Mouse (Mus musculus) embryonic facial prominence, embryonic 12.5 days (tissue): Measurements from ENCODE around the gene Inka2. TPM values are rescaled to one million over a fixed set of nuclear protein-coding genes. Genes with fewer than 3 reads are reported as not detected.

Source experiments
- ATAC-seq: fragments of 200-750 bp; cut with Nextera tagmentation; 2 replicates; pipeline ENCODE4 v1.8.0; 2017; ENCODE audit not compliant: insufficient number of reproducible peaks, insufficient read depth, low FRiP score, low TSS enrichment
- H3K27ac ChIP-seq: fragments of 300-500 bp; sonication (generic); 2 replicates; pipeline ENCODE4 v1.5.1; 2016; ENCODE audit warnings: mild to moderate bottlenecking
- H3K27me3 ChIP-seq: fragments of 300-500 bp; sonication (generic); 2 replicates; pipeline ENCODE4 v1.6.1; 2016; ENCODE audit warnings: mild to moderate bottlenecking, moderate library complexity
- H3K36me3 ChIP-seq: fragments of 300-500 bp; sonication (generic); 2 replicates; pipeline ENCODE4 v1.6.1; 2016; ENCODE audit warnings: mild to moderate bottlenecking
- H3K4me1 ChIP-seq: fragments of 300-500 bp; sonication (generic); 2 replicates; pipeline ENCODE4 v1.6.1; 2016
- H3K4me2 ChIP-seq: fragments of 300-500 bp; sonication (generic); replicated peaks from 2 replicates; pipeline ENCODE4 v1.6.1; 2016; ENCODE audit warnings: mild to moderate bottlenecking, moderate library complexity
- H3K4me3 ChIP-seq: fragments of 300-500 bp; sonication (generic); 2 replicates; pipeline ENCODE4 v1.5.1; 2016; ENCODE audit warnings: mild to moderate bottlenecking
- H3K9ac ChIP-seq: fragments of 300-500 bp; sonication (generic); 2 replicates; pipeline ENCODE4 v1.6.1; 2016; ENCODE audit warnings: mild to moderate bottlenecking, moderate library complexity
- H3K9me3 ChIP-seq: fragments of 300-500 bp; sonication (generic); 2 replicates; pipeline ENCODE4 v1.6.1; 2016; ENCODE audit warnings: mild to moderate bottlenecking, moderate library complexity
- WGBS: fragments of 180-500 bp; shearing (Covaris S2); methylation state at CpG from one replicate; pipeline ENCODE4 v1.1.7; 2016; 5-methylcytosine and 5-hydroxymethylcytosine counted together
- polyA plus RNA-seq: library from polyadenylated mRNA; unstranded; fragments of >200 nt; fragmentation: Nextera tagmentation; extraction: Ambion mirVana; gene quantifications from 2 replicates; pipeline ENCODE4 v1.2.1, GENCODE M21; 2016

Gene Inka2
- polyA plus RNA-seq, 1 experiment from 2014 or later: 2.5 TPM

DNA sequence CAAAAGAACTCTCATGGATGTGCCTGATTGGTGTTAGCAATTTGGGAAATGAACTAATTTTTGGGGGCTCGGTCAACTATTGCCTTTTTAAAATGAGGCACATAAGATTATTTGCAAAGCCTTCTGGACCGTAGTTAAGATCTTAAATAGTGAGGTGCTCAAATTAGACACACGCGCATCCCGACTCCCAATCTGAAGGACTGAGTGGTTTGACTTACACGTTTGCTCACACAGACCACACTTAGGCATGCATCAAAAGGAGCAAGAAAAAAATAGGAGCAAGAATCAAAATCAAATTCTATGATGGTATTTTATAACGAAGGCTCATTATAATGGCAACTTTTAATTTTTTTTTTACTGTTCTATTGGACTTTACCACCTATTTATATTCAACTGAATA, 32.7 kb downstream of the Inka2 start:
- Histone ChIP-seq H3K36me3 (peaks cover 13% of the 10 kb centered on the region), H3K27ac (no peak overlapping the region), H3K4me2 (no peak overlapping the region), H3K4me3 (no peak overlapping the region), H3K9me3 (no peaks in the 10 kb centered on the region), H3K9ac (no peak overlapping the region), H3K27me3 (no peaks in the 10 kb centered on the region), H3K4me1 (no peaks in the 10 kb centered on the region)
- no peak for ATAC-seq
- 94% methylated on average over 7 of the region's 7 CpGs for WGBS

- H3K9me3 ChIP-seq: no peaks in the 10 kb centered on the region
- no peak overlapping the region for H3K27ac ChIP-seq
- no peak overlapping the region for H3K4me3 ChIP-seq
- H3K9ac ChIP-seq: no peak overlapping the region
- no peaks in the 10 kb centered on the region for H3K4me1 ChIP-seq
- WGBS: 82% methylated on average over 3 of the region's 3 CpGs
- no peak for ATAC-seq
- no peak overlapping the region for H3K4me2 ChIP-seq
- H3K27me3 ChIP-seq: no peaks in the 10 kb centered on the region
- H3K36me3 ChIP-seq: peaks cover 13% of the 10 kb centered on the region
Observed at GRCm38 (mm10) chr3:105737666-105738065, 33.3 kb downstream of the Inka2 start.

GRCm38 (mm10) chr3:105746542-105746941, 42.1 kb downstream of the Inka2 start:
- no peaks in the 10 kb centered on the region for H3K9me3 ChIP-seq
- no peaks in the 10 kb centered on the region for H3K27me3 ChIP-seq
- H3K4me3 ChIP-seq: no peak overlapping the region
- no peak overlapping the region for H3K9ac ChIP-seq
- no peaks in the 10 kb centered on the region for H3K4me1 ChIP-seq
- WGBS: 88% methylated on average over 2 of the region's 2 CpGs
- no peak overlapping the region for H3K27ac ChIP-seq
- H3K36me3 ChIP-seq: 0 out of 2 replicates have a peak, but pooled peaks cover 5% of the 10 kb centered on the region
- no peak for ATAC-seq
- no peak overlapping the region for H3K4me2 ChIP-seq

GRCm38 (mm10) chr3:105750810-105751209, 46.4 kb downstream of the Inka2 start:
- 89% methylated on average over 2 of the region's 2 CpGs for WGBS
- H3K9me3 ChIP-seq: no peaks in the 10 kb centered on the region
- H3K4me1 ChIP-seq: peaks cover 3% of the 10 kb centered on the region
- no peak overlapping the region for H3K4me2 ChIP-seq
- ATAC-seq: no peak
- H3K9ac ChIP-seq: no peak overlapping the region
- H3K36me3 ChIP-seq: 0 out of 2 replicates have a peak, but pooled peaks cover 5% of the 10 kb centered on the region
- no peaks in the 10 kb centered on the region for H3K27me3 ChIP-seq
- H3K27ac ChIP-seq: no peak overlapping the region
- no peak overlapping the region for H3K4me3 ChIP-seq

GRCm38 (mm10) chr3:105754184-105754583, 49.8 kb downstream of the Inka2 start:
- Histone ChIP-seq H3K9me3 (no peaks in the 10 kb centered on the region), H3K9ac (no peak overlapping the region), H3K27me3 (no peaks in the 10 kb centered on the region), H3K4me3 (no peak overlapping the region), H3K36me3 (no peaks in the 10 kb centered on the region), H3K4me1 (peaks cover 3% of the 10 kb centered on the region), H3K27ac (no peak overlapping the region), H3K4me2 (no peak overlapping the region)
- no peak for ATAC-seq
- WGBS: 82% methylated on average over 3 of the region's 3 CpGs

DNA sequence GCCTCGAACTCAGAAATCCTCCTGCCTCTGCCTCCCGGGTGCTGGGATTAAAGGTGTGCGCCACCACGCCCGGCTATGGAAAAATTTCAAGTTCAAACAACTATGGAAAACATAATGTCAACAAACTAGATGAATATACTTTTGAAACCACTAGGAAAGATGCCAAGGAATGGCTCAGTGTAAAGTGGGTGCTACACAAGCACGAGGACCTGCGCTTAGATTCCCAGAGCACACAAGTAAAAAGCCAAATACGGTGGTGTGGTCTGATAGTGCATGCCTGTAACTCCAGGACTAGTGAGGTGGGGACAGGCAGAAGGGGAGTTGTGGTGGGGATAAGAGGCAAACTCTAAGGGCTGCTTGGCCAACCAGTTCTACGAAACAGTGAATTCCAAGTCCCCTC, 50.7 kb downstream of the Inka2 start:
- ATAC-seq: no peak
- H3K36me3 ChIP-seq: no peaks in the 10 kb centered on the region
- 95% methylated on average over 9 of the region's 9 CpGs for WGBS

DNA sequence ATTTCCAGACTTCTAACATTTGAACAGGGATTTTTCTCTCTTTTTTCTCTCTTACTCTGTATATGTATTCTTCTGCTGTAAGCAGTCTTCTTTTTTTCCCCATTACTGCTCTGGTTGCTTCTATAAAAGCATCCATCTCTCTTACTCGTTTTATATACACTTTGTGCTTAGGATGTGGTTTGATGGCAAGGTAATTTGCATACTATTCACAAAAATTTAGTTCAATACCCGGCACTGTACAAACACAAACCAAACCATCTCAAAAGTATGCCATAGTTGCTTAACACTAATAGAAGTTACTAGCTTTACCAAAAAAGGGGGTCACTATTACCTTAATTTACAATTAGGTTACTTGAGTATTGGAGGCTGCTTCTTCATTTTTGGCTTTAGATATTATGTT, 52.1 kb downstream of the Inka2 start:
- 87% methylated on average over 2 of the region's 2 CpGs for WGBS
- Histone ChIP-seq H3K9me3 (no peaks in the 10 kb centered on the region), H3K27ac (no peak overlapping the region), H3K4me1 (peaks cover 3% of the 10 kb centered on the region), H3K9ac (no peak overlapping the region), H3K4me3 (no peak overlapping the region), H3K27me3 (no peaks in the 10 kb centered on the region), H3K36me3 (no peaks in the 10 kb centered on the region), H3K4me2 (no peak overlapping the region)
- ATAC-seq: no peak

More for the DNA sequence above, 50.7 kb downstream of the Inka2 start:
- no peak overlapping the region for H3K4me2 ChIP-seq
- peaks cover 3% of the 10 kb centered on the region for H3K4me1 ChIP-seq
- no peaks in the 10 kb centered on the region for H3K9me3 ChIP-seq
- H3K27me3 ChIP-seq: no peaks in the 10 kb centered on the region
- H3K4me3 ChIP-seq: no peak overlapping the region
- H3K9ac ChIP-seq: no peak overlapping the region
- no peak overlapping the region for H3K27ac ChIP-seq

DNA sequence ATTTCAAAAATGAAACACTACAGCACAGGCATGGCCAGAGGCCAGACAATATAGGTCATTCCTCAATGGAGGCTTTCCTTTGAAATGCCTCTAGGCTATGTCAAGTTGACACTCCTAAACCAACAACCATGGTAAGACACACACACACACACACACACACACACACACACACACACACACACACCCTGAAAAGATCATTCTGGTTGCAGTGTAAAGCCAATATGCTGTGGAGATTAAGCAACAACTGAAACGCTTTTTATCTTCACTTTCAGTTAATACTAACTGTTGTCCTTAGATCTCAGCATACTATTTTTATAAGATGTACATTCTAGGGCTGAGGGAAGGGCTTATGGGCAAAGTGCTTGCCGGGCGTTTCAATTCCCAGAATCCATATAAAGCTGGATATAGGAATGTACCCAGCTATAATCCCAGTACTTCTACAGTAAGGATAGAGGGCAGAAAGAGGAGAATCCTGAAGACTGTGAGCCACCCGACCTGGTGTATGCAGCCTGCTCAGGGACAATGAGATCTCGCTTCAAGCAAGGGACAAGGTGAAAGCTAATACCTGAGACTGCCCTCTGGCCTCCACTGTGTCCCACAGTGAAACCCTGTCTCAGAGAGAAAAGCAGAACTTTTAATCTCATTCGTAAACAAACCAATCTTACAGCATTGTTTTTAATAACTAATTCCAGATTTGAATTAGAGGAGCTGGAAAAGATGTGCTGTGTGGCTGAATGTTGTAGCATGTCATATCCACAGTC, 53.1 kb downstream of the Inka2 start:
- Histone ChIP-seq H3K36me3 (no peaks in the 10 kb centered on the region), H3K27me3 (no peaks in the 10 kb centered on the region), H3K4me1 (peaks cover 3% of the 10 kb centered on the region; the same call in 1 of the 2 replicates), H3K4me2 (no peak overlapping the region), H3K9me3 (no peaks in the 10 kb centered on the region), H3K9ac (no peak overlapping the region), H3K4me3 (no peak overlapping the region), H3K27ac (no peak overlapping the region)
- 63% methylated on average over 6 of the region's 6 CpGs for WGBS
- ATAC-seq: no peak

DNA sequence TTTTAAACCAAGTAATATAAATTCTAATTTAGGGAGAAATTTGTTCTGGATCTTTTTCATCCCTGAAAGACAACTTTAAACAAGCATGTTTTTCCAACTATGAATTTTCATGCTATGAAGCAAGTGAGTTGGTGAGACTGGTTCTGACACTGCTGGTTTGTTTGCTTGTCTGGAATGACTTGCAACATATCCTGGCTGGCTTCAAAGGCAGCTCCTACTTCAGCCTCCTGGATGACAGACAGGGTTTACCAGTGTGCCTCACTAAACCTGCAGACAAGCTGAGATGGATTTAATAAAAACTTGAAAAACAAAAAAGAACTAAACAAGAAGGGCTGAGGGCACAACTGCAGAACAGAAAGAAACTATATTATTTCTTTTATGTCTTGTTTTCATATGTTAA, 53.7 kb downstream of the Inka2 start:
- Histone ChIP-seq H3K9ac (no peak overlapping the region), H3K4me2 (no peak overlapping the region), H3K27me3 (no peaks in the 10 kb centered on the region), H3K9me3 (no peaks in the 10 kb centered on the region), H3K27ac (no peak overlapping the region), H3K4me1 (no peaks in the 10 kb centered on the region), H3K36me3 (no peaks in the 10 kb centered on the region), H3K4me3 (no peak overlapping the region)
- no peak for ATAC-seq

- no peak overlapping the region for H3K4me2 ChIP-seq
- H3K9me3 ChIP-seq: no peaks in the 10 kb centered on the region
- H3K36me3 ChIP-seq: no peaks in the 10 kb centered on the region
- H3K4me3 ChIP-seq: no peak overlapping the region
- no peaks in the 10 kb centered on the region for H3K27me3 ChIP-seq
- 74% methylated on average over 4 of the region's 4 CpGs for whole genome bisulfite sequencing
- H3K9ac ChIP-seq: no peak overlapping the region
- no peak overlapping the region for H3K27ac ChIP-seq
- ATAC-seq: no peak
- no peaks in the 10 kb centered on the region for H3K4me1 ChIP-seq
Observed at GRCm38 (mm10) chr3:105758658-105759057, 54.3 kb downstream of the Inka2 start.

GRCm38 (mm10) chr3:105760063-105760462, 55.7 kb downstream of the Inka2 start:
- ATAC-seq: no peak
- Histone ChIP-seq H3K27me3 (no peaks in the 10 kb centered on the region), H3K9me3 (no peaks in the 10 kb centered on the region), H3K4me2 (no peak overlapping the region), H3K27ac (no peak overlapping the region), H3K4me3 (no peak overlapping the region), H3K4me1 (no peaks in the 10 kb centered on the region), H3K36me3 (no peaks in the 10 kb centered on the region), H3K9ac (no peak overlapping the region)
- 94% methylated on average over 3 of the region's 3 CpGs for whole genome bisulfite sequencing

- ATAC-seq: no peak
- Histone ChIP-seq H3K36me3 (no peaks in the 10 kb centered on the region), H3K27me3 (no peaks in the 10 kb centered on the region), H3K4me2 (no peak overlapping the region), H3K9ac (no peak overlapping the region), H3K4me3 (no peak overlapping the region), H3K4me1 (no peaks in the 10 kb centered on the region), H3K27ac (no peak overlapping the region), H3K9me3 (no peaks in the 10 kb centered on the region)
- 78% methylated on average over 4 of the region's 4 CpGs for WGBS
Observed at GRCm38 (mm10) chr3:105763132-105763851, 58.9 kb downstream of the Inka2 start.
